Mouse (Mus musculus): ENCODE measurements at regions not wholly inside any gene's neighbourhood (a gene's known extent, or its start where the extent isn't known, plus 50 kb on each side); places are given as distances from the start of the nearest gene placed in this dataset.

DNA sequence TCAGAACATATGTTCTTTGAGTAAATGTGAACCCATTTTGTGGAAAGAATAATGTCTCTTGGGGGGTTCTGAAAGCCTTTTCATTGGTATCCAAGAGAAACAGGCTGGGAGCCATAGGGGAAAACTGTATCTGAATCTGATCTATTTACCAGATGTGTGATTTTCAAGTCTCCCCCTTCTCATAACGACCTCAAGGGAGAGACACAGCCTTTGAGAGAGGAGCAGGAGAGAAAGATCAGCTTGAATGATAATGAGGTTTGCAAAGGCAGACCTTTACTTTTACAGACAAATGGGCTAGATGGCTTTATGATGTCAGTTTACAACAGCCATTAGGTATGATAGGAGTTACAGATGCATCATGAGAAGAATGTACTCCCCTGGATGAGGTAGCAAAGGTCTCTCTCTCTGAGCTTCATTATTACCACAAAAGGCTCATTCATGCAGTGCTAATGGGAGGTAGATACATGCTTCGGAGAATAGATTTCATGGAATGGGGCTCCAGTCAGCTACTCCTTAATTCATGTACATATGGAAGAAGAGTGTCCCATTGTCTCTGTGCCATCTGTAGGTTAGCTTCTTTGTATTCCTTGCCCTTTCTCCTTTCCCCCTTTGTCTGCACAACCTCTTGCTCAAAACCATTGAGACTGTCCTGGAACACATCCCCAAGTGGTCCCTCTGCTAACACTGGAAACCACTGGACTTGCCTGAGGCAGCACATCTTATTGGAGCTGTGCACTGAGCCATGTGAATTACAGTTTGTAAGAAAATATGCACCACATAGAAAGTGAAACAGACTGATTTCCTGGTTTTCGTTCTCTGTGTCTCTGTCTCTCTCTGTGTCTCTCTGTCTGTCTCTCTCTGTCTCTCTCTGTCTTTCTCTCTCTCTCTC is 207.5 kb upstream of the Pter start:
- TF ChIP-seq CTCF (IDR thresholded peaks at IDR 0.05; ENCODE audit: control insufficient read depth, insufficient read depth, low read length) (no peak), POLR2A (IDR thresholded peaks at IDR 0.05; ENCODE audit: borderline replicate concordance, control insufficient read depth, low read depth, low read length) (no peak)
